Mouse (Mus musculus) right cerebral cortex, postnatal 14 days (tissue): ENCODE measurements around the gene Pld1.

Source experiments
- DNase-seq: peaks from one replicate; pipeline ENCODE4 v3.0.0; 2022

Gene Pld1

GRCm38 (mm10) chr3:27994175-27994990 lies 55.9 kb downstream of the Pld1 start:
- DNase-seq: no peak

GRCm38 (mm10) chr3:28004321-28004720 lies 65.8 kb downstream of the Pld1 start:
- no peak for DNase-seq

GRCm38 (mm10) chr3:28007684-28008083 lies 69.2 kb downstream of the Pld1 start:
- no peak for DNase-seq

- no peak for DNase-seq
Observed at GRCm38 (mm10) chr3:28008369-28008768, 69.9 kb downstream of the Pld1 start.

GRCm38 (mm10) chr3:28012177-28012576 lies 73.7 kb downstream of the Pld1 start:
- no peak for DNase-seq

GRCm38 (mm10) chr3:28013441-28013840 lies 74.9 kb downstream of the Pld1 start:
- DNase-seq: no peak

DNA sequence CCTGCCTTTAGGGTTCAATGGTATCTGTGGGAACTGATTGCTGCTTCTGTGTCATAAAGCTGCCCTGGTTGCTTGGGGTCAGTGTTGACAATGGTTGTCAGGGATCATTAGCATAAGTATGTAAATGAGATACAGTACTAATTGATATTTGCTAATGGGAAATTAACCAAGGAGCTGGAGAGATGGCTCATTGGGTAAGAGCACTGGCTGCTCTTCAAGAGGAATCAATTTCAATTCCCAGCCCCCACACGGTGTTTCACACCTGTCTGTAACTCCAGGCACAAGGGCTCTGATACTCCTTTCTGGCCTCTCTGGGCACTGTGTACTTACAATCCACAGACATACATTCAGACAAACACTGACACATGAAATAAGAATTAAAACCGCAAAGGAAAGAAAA lies 78.5 kb downstream of the Pld1 start:
- no peak for DNase-seq

DNA sequence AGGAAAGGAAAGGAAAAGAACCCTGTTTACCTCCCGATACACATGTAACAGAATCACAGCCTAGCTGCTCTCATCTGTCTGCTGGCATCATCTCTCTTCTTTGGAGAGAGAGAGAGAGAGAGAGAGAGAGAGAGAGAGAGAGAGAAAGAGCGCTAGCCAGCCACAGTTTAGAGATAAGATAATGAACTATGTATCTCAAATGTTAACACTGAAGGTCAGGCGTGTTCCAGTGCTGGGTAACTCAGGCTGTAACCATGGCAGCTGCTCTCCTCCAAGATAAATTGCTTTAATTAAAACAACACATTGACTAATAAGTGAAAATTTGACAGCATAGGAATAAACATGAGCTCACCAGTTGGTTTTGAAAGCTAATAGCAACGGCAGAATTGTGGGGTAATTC lies 81.2 kb downstream of the Pld1 start:
- DNase-seq: no peak

- no peak for DNase-seq
Observed at GRCm38 (mm10) chr3:28020404-28020803, 81.9 kb downstream of the Pld1 start.

DNA sequence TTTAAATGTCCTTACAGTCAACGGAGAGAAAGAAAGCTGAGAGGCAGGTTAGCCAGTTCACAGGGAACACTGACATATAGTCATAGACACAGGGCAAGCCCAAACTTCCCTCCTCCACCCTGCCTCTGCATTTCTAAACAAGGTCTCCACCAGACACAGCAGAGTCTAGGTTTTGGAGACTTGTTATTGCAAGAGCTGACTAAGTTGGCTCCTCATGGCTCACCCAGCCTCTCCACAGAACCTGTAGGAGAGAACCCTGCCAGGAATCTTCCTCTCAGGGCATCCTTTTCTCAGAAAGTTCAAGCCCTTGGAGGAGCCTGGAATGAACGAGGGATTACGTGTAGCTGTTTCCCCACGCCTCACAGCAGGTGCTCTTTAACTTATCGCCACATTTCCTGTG lies 83.7 kb downstream of the Pld1 start:
- no peak for DNase-seq

DNA sequence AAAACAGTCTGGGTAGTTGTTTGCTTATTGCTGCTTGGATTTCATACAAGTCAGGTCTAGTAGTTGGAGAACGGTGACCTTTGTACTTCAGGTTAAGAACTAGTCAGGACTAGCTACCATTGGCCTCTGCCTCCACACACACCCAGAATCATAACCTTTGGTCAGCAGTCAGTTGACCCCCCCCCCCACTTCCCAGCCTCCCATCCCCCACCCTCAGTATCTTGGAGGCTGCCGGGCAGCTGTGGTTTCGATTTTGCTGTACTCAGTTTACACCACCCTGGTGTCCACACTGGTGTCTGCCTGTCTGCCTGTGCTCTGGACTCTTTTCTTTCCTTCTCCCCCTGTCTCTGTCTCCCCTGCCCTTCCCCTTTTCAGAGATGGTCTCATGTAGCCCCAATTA lies 88.4 kb downstream of the Pld1 start:
- no peak for DNase-seq

- no peak for DNase-seq
Observed at GRCm38 (mm10) chr3:28028456-28028855, 90.0 kb downstream of the Pld1 start.

- no peak for DNase-seq
Observed at GRCm38 (mm10) chr3:28030860-28031259, 92.4 kb downstream of the Pld1 start.

DNA sequence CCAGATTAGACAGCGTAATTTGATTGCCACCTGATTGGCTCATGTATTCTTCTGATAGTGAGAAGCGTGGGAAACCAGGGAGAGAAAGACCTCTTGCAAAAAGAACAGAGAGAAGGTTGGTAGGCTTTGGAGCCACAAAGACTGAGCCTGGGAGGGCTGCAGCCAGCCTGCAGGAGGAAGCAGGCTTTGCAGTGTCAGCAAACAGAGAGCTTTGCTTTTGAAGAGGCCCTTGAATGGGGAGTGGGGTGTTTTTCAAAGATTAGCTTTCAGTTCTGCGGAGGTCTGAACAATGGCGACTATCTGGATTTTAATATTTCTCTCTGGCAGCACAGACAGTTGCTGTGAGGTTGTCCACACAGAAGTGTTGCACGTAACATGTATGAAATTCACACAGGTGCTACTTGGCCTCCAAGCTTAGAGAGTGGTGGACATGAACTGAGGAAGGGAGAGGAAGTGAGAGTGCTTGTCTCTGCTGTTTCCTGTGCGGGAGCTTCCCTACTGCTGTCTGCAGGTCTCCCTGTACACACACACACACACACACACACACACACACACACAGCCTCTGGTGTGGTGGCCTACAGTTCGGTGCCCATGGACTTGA lies 93.2 kb downstream of the Pld1 start:
- peak; percentile 32 for DNase-seq

DNA sequence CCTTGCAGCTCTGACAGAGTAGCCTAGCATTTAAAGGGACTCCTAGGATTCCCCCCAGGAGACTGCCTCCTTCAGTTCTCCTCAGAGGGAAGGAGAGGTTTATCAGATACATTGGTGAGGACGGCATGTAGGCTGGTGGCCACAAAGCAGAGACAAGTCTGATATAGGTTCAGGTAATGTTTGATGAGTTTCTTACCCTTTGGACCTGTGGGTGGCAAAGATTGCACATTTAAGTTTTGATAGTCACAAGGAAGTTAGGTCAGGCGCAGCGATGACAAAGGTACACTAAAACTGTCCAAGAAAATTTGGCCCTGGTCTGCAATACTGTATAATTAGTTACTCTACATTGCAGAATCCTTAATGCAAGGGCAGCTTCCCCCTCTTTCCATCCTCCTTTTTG lies 95.4 kb downstream of the Pld1 start:
- DNase-seq: no peak

DNA sequence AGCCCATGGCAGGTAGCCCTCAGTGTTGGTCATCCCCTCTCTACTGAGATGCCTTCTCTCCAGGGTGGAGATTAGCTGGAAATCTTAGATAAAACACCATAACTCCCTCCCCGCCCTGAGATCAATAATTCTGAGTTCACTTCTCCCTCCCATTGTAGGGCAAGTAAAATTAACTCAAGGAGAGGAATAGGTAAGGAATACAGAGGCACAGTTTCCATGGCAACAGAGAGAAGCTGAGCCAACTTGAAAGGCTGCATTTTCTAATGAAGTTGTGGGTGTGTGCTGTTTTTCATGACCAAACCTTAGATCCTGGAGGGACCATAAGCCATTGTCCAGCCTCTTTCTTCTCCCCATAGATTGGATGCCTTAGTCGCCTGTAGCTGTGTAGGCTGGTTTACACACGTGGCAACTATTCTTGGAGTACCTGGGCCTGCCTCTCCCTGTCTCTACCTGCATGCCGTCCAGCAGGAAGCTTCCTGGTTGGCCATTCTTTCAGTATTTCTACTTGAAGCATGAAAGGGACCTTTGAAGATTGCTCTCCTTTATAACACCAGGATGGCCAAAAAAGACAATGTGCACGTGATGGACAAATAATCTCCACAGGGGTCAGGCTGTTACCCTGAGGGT lies 96.3 kb downstream of the Pld1 start:
- no peak for DNase-seq

GRCm38 (mm10) chr3:28037320-28037932 lies 98.9 kb downstream of the Pld1 start:
- no peak for DNase-seq

DNA sequence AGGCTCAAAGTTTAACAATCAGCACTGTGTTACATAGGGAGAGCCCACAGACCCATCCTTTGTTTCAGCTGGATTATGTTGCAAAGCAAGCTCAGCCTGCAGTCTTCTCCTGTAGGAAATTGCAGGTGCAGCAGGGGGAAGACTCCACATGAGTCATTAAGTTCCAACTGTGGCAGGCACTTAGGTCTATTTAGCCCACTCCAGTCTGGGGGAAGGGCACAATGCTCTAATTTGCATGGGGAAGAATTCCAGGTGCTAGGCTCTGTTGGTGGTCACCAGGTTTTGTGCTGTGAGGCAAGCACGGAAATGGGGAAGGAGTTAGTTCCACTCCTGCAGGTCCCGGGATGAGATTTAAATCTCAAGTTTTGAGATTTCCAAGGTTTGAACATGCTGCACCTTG lies 99.6 kb downstream of the Pld1 start:
- no peak for DNase-seq

DNA sequence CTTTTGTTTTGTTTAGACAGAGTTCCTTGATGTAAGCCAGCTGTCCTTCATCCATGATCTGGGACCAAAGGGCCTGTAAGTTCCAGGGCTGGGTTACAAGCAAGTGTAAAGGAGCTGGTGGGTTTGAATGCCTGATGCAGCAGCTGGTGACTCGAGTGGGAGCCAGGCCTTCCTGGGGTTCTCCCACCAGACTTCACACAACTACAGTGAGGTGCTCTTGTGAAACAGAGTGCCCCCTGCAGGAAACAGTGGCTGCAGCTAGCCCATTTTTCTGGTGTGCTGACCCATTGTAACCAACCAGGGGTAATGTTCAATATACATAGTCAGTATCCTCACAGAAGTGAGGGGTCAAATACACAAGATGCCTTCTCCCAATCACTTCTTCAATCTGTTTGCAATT lies 101.3 kb downstream of the Pld1 start:
- peak; percentile 13 for DNase-seq

DNA sequence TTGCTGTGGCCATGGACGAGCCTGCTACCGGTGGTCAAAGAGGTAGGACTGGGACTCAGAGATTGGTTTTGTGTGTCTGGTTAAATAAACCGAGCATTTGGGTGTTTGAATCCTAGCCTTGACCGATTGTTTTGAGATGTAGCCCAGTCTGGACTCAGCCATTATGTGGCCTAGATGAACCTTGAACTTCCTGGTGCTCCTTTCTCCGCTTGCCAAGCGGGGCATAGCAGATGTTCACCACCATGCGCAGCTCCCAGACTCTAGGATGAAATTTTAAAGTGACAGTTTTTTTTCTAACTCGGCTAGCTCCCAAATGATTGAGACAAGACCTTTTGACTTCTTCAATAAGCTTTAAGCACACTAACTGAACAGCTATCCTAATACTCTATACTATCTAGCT lies 102.7 kb downstream of the Pld1 start:
- DNase-seq: no peak

DNA sequence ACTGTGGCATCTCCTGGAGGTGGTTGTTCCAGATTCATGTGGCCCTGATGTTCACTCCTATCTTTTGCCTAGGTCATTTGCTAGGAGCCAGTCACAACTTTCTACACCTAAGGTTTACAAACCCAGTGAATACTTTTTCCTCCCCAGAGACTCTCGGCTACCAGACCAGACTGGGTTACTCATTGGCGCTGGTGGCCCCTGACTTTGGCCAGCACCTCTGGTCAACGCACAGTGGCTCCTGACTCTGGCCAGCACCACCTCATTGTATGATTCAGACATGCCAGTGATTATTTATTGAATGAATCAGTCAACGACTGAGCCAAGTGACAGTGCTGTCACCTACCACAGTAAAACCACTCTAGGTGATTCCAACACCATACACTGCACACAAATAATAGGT lies 103.9 kb downstream of the Pld1 start:
- DNase-seq: no peak

- DNase-seq: no peak
Observed at GRCm38 (mm10) chr3:28047599-28047998, 109.1 kb downstream of the Pld1 start.

DNA sequence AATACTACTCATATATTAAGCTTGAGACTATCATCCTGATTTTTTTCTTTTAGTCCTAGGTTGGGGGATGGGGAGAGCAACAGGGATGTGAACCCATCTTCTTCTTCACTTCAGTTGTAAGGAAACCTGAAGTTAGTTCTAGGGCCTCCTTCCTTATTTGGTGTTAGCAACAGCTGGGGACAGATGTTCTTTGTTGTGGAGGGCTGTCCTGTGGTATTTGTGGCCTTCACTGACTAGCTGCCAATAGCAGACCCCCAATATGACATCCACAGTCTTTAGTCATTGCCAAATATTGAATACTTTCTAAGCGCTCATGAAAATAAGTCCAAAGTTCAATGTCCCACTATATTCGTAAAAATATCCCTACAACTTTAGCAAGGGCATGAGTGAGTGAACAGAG lies 111.0 kb downstream of the Pld1 start:
- no peak for DNase-seq

DNA sequence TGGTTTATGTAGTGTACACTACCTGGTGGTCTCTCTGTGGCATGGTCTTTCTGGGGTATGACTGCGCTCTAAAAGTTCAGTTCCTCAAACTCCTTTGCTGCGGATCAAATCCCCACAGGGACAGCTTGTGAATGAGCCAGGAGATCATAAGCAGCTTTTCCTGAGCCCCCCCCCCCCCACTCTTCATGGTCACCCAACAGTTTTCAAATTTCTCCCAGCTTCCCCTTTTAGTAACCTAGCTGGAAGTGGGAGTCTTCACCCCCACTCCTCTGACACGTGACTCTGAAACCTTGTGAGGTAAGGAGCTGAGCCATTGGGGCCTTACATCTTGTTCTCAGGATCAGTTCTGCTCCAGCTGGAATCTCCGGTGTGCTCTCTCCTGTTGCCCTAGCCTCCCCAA lies 114.6 kb downstream of the Pld1 start:
- DNase-seq: no peak
